Mouse (Mus musculus): Measurements from ENCODE around the gene Dbx2. TPM values are rescaled to one million over a fixed set of nuclear protein-coding genes. Genes with fewer than 3 reads are reported as not detected.

The Dbx2 gene
- polyA plus RNA-seq (2015; fragmentation: Nextera tagmentation; extraction: Ambion mirVana), result 0.28 TPM in 1 of 2 replicates, not detected in the other

GRCm38 (mm10) chr15:95655860-95656259, at the start of gene Dbx2:
TSS of gene Dbx2 (minus strand) at chr15:95655960.
- Histone ChIP-seq H3K27ac (no peak within 1 kb of the TSS), H3K27me3 (peaks cover 53% of the 10 kb centered on the region), H3K4me3 (peak within 1 kb of the TSS; percentile 41), H3K36me3 (ENCODE audit: poor library complexity, severe bottlenecking) (no peaks in the 10 kb centered on the region), H3K9ac (no peak within 1 kb of the TSS), H3K9me3 (replicated peaks) (no peaks in the 10 kb centered on the region), H3K4me1 (peaks cover 24% of the 10 kb centered on the region), H3K4me2 (peak within 1 kb of the TSS; percentile 68)
- ATAC-seq, result no peak
- WGBS, result 79% methylated on average over 5 of the region's 5 CpGs

DNA sequence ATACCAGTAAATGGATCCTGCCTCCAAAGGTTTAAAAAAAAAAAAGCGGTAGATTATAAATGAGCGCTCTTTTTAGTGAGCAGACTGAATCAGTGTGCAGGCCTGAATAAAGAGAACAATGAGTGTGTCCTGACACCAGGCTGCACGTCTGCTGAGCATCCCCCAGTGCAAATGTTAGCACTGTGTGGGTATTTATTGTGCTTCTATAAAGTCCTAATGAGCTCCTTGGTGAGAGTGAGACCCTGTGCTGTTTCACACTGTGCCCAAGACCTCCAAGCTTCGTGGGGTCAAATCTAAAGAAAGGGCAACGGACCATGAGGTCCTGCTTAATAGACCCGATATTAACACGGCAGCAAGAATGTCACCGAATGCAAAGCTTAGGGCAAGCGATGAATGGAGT, 46.4 kb upstream of the Dbx2 start:
- Histone ChIP-seq H3K36me3 (ENCODE audit: poor library complexity, severe bottlenecking) (no peaks in the 10 kb centered on the region), H3K4me3 (no peak overlapping the region), H3K4me2 (peak overlapping the region; percentile 24), H3K9ac (no peak overlapping the region), H3K9me3 (replicated peaks) (no peaks in the 10 kb centered on the region), H3K27ac (no peak overlapping the region), H3K27me3 (peaks cover 30% of the 10 kb centered on the region), H3K4me1 (peaks cover 24% of the 10 kb centered on the region)
- peak; percentile 62; the same call in 1 of the 2 replicates for ATAC-seq
- WGBS, result 5% methylated on average over 9 of the region's 9 CpGs

DNA sequence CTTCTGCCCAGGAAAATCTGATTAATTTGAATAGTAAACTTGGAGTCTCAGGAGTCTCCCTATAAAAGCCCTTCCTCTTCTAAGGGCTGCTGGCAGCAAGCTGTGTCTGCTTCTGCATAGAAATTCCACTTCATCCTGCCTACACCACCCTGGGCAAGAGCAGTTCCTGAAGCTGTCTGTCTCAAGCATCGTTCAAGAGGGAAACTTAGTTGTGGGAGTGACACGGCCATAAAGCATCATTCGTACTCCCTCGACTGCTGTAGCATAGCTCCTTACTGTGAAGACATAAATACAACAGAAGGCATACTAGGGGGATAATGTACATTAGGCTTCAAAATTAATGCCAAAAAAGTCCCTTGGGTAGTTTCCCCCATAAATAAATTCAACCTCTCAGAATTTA, 45.8 kb upstream of the Dbx2 start:
- no peaks in the 10 kb centered on the region for H3K9me3 ChIP-seq (replicated peaks)
- 6% methylated on average over 4 of the region's 4 CpGs for WGBS
- peak overlapping the region; percentile 24 for H3K4me2 ChIP-seq
- H3K27me3 ChIP-seq, result peaks cover 30% of the 10 kb centered on the region
- H3K4me3 ChIP-seq, result no peak overlapping the region
- H3K9ac ChIP-seq, result no peak overlapping the region
- no peaks in the 10 kb centered on the region for H3K36me3 ChIP-seq (ENCODE audit: poor library complexity, severe bottlenecking)
- no peak overlapping the region for H3K27ac ChIP-seq
- H3K4me1 ChIP-seq, result peaks cover 24% of the 10 kb centered on the region
- ATAC-seq, result no peak

GRCm38 (mm10) chr15:95699371-95699770, 43.6 kb upstream of the Dbx2 start:
- H3K4me2 ChIP-seq, result no peak overlapping the region
- H3K36me3 ChIP-seq (ENCODE audit: poor library complexity, severe bottlenecking), result no peaks in the 10 kb centered on the region
- H3K9ac ChIP-seq, result no peak overlapping the region
- peaks cover 24% of the 10 kb centered on the region for H3K4me1 ChIP-seq
- H3K4me3 ChIP-seq, result no peak overlapping the region
- no peak overlapping the region for H3K27ac ChIP-seq
- 69% methylated on average over 12 of the region's 12 CpGs for WGBS
- no peaks in the 10 kb centered on the region for H3K9me3 ChIP-seq (replicated peaks)
- no peak for ATAC-seq
- H3K27me3 ChIP-seq, result peaks cover 36% of the 10 kb centered on the region

- Histone ChIP-seq H3K9me3 (replicated peaks) (no peaks in the 10 kb centered on the region), H3K36me3 (ENCODE audit: poor library complexity, severe bottlenecking) (no peaks in the 10 kb centered on the region), H3K27ac (no peak overlapping the region), H3K4me2 (no peak overlapping the region), H3K27me3 (peaks cover 19% of the 10 kb centered on the region), H3K4me3 (no peak overlapping the region), H3K9ac (no peak overlapping the region), H3K4me1 (peaks cover 12% of the 10 kb centered on the region)
- WGBS, result 82% methylated on average over 3 of the region's 3 CpGs
- no peak for ATAC-seq
Measured at GRCm38 (mm10) chr15:95693759-95694158, 38.0 kb upstream of the Dbx2 start.

DNA sequence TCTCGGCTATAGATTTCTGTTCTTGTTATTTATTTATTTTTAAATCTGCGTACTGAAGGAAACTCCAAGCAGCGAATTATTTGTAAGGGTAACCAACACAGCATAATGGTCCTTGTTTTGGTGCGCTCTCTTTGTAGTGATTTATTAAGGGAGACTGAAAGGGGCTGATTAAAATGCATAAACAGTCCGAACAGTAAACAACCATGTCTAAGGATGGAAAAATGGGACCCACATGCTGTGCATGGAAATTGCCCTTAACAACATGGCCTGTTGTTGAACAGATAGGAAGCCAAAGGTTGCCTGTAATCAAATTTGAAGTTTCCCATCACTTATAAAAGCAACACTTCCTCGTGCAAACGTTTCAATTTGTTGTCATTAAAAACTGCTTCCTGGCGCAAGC, 35.8 kb upstream of the Dbx2 start:
- Histone ChIP-seq H3K9ac (no peak overlapping the region), H3K9me3 (replicated peaks) (no peaks in the 10 kb centered on the region), H3K36me3 (ENCODE audit: poor library complexity, severe bottlenecking) (no peaks in the 10 kb centered on the region), H3K4me3 (no peak overlapping the region), H3K4me2 (peak overlapping the region; percentile 10), H3K27ac (no peak overlapping the region), H3K4me1 (peaks cover 12% of the 10 kb centered on the region), H3K27me3 (peaks cover 14% of the 10 kb centered on the region)
- WGBS, result 15% methylated on average over 8 of the region's 8 CpGs
- no peak for ATAC-seq

- 13% methylated on average over 5 of the region's 5 CpGs for WGBS
- H3K4me1 ChIP-seq, result peaks cover 12% of the 10 kb centered on the region
- no peak overlapping the region for H3K27ac ChIP-seq
- no peaks in the 10 kb centered on the region for H3K9me3 ChIP-seq (replicated peaks)
- no peak overlapping the region for H3K9ac ChIP-seq
- no peak overlapping the region for H3K4me3 ChIP-seq
- peaks cover 14% of the 10 kb centered on the region for H3K27me3 ChIP-seq
- H3K36me3 ChIP-seq (ENCODE audit: poor library complexity, severe bottlenecking), result no peaks in the 10 kb centered on the region
- no peak for ATAC-seq
- H3K4me2 ChIP-seq, result peak overlapping the region; percentile 10
Measured at GRCm38 (mm10) chr15:95691129-95691528, 35.4 kb upstream of the Dbx2 start.

- Histone ChIP-seq H3K4me2 (no peak overlapping the region), H3K4me1 (no peaks in the 10 kb centered on the region), H3K9me3 (replicated peaks) (peaks cover 8% of the 10 kb centered on the region; the same call in 1 of the 2 replicates), H3K27me3 (no peaks in the 10 kb centered on the region), H3K4me3 (no peak overlapping the region), H3K27ac (no peak overlapping the region), H3K36me3 (ENCODE audit: poor library complexity, severe bottlenecking) (no peaks in the 10 kb centered on the region), H3K9ac (no peak overlapping the region)
- ATAC-seq, result no peak
- WGBS, result 91% methylated on average over 4 of the region's 4 CpGs
Measured at GRCm38 (mm10) chr15:95682620-95683019, 26.9 kb upstream of the Dbx2 start.

DNA sequence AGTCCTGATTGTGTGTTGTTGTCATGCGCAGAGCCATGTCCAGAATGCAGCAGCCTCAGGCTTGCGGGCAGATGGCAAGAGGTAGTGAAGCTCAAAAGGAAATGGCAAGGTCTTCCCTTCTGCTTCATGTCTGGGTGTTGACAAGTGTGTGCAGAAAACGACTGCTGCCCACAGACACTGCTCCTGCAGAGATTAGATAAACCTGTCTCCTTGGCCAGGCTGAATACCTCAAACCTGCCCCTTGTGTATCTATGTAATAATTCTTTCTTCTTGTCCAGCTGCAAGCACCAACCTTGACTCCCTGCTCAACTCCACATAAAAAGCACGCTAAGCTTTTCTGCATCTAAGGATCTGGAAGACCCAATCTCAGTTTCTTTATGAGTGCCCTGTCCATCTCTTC, 19.9 kb upstream of the Dbx2 start:
- no peak for ATAC-seq
- Histone ChIP-seq H3K9me3 (replicated peaks) (no peaks in the 10 kb centered on the region), H3K27me3 (no peaks in the 10 kb centered on the region), H3K4me1 (no peaks in the 10 kb centered on the region), H3K4me2 (no peak overlapping the region), H3K4me3 (no peak overlapping the region), H3K36me3 (ENCODE audit: poor library complexity, severe bottlenecking) (no peaks in the 10 kb centered on the region), H3K27ac (no peak overlapping the region), H3K9ac (no peak overlapping the region)
- 93% methylated on average over 4 of the region's 4 CpGs for WGBS

DNA sequence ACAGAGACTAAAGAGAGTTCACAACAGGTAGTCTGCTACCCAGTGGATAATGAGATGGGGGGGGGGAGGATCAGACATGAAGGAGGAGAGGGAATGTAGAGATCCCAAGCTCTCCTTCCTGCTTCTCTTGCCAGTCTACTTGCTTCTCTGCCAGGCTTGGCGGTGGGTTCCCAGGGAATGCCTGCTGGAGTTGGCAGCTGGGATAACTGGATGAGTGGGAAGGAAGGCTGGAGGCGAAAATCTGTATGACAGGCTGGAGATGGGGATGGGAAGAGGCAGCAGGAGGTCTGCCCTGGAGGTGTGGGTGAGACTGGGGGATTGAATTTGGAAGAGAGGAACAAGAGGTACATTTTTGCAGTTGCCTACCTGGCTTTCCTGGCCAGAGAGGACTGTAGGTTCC, 19.4 kb upstream of the Dbx2 start:
- H3K9ac ChIP-seq, result no peak overlapping the region
- H3K4me3 ChIP-seq, result no peak overlapping the region
- H3K36me3 ChIP-seq (ENCODE audit: poor library complexity, severe bottlenecking), result no peaks in the 10 kb centered on the region
- no peaks in the 10 kb centered on the region for H3K27me3 ChIP-seq
- no peak overlapping the region for H3K4me2 ChIP-seq
- WGBS, result 90% methylated on average over 2 of the region's 2 CpGs
- H3K27ac ChIP-seq, result no peak overlapping the region
- no peak for ATAC-seq
- no peaks in the 10 kb centered on the region for H3K9me3 ChIP-seq (replicated peaks)
- H3K4me1 ChIP-seq, result no peaks in the 10 kb centered on the region

DNA sequence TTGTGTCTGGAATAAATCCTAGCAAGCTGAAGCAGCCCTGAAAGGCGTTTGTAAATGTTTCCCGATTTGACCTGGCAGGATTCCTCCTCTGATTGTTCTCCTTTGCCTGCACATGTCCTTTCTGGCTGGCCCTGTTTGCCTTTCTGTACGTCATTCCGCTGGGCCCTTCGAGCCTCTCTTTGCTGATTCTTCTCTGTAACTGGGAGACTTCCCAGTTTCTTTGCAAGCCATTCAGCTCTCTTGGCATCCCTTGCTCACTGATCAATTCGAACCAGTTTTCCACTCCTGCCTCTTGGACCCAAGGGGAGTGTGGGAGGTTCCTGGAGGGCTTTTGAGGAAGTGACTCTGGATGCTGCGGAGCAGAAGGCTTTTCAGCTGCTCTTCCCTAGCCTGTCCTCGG, 11.4 kb upstream of the Dbx2 start:
- H3K27ac ChIP-seq, result no peak overlapping the region
- no peaks in the 10 kb centered on the region for H3K27me3 ChIP-seq
- no peak for ATAC-seq
- 21% methylated on average over 8 of the region's 8 CpGs for WGBS
- no peak overlapping the region for H3K4me3 ChIP-seq
- H3K36me3 ChIP-seq (ENCODE audit: poor library complexity, severe bottlenecking), result no peaks in the 10 kb centered on the region
- no peaks in the 10 kb centered on the region for H3K9me3 ChIP-seq (replicated peaks)
- no peak overlapping the region for H3K4me2 ChIP-seq
- no peaks in the 10 kb centered on the region for H3K4me1 ChIP-seq
- H3K9ac ChIP-seq, result no peak overlapping the region

GRCm38 (mm10) chr15:95665002-95665401, 9.2 kb upstream of the Dbx2 start:
- WGBS, result 94% methylated on average over 4 of the region's 4 CpGs
- Histone ChIP-seq H3K4me1 (no peaks in the 10 kb centered on the region), H3K27me3 (no peaks in the 10 kb centered on the region), H3K4me3 (no peak overlapping the region), H3K27ac (no peak overlapping the region), H3K9me3 (replicated peaks) (no peaks in the 10 kb centered on the region), H3K9ac (no peak overlapping the region), H3K36me3 (ENCODE audit: poor library complexity, severe bottlenecking) (no peaks in the 10 kb centered on the region), H3K4me2 (no peak overlapping the region)
- ATAC-seq, result no peak

- Histone ChIP-seq H3K4me1 (no peaks in the 10 kb centered on the region), H3K4me2 (no peak overlapping the region), H3K36me3 (ENCODE audit: poor library complexity, severe bottlenecking) (no peaks in the 10 kb centered on the region), H3K9ac (no peak overlapping the region), H3K9me3 (replicated peaks) (no peaks in the 10 kb centered on the region), H3K27ac (no peak overlapping the region), H3K27me3 (peaks cover 6% of the 10 kb centered on the region; the same call in 1 of the 2 replicates), H3K4me3 (no peak overlapping the region)
- 66% methylated on average over 2 of the region's 2 CpGs for WGBS
- no peak for ATAC-seq
Measured at GRCm38 (mm10) chr15:95661718-95662117, 6.0 kb upstream of the Dbx2 start.
